Mouse (Mus musculus) heart, adult 2 months (tissue): Measurements from ENCODE around the gene Ucp1. TPM values are rescaled to one million over a fixed set of nuclear protein-coding genes. Genes with fewer than 3 reads are reported as not detected.
"Not testable (repeated sequence)": the region's sequence is repeated elsewhere in the genome, so short reads cannot be mapped to it uniquely, and the experiment has no call there.

ENCODE experiments used
- DNase-seq, 2 experiments: peaks; one replicate each; pipeline ENCODE4 v3.0.0; 2021
- H3K27ac ChIP-seq: fragments of 200-600 bp; 2 replicates; pipeline ENCODE4 v1.8.1; 2022
- H3K27me3 ChIP-seq: fragments of 200-500 bp; 2 replicates; pipeline ENCODE4 v1.6.1; 2012; ENCODE audit warnings: mild to moderate bottlenecking, low read length, inconsistent platforms, mixed read lengths; ENCODE audit not compliant: control insufficient read depth, insufficient read depth
- H3K36me3 ChIP-seq: fragments of 200-500 bp; 2 replicates; pipeline ENCODE4 v1.6.1; 2012; ENCODE audit warnings: low read length, inconsistent platforms; ENCODE audit not compliant: control insufficient read depth, insufficient read depth
- H3K4me1 ChIP-seq: fragments of 200-500 bp; 2 replicates; pipeline ENCODE4 v1.6.1; 2011; ENCODE audit warnings: low read length; ENCODE audit not compliant: control insufficient read depth, insufficient read depth
- H3K4me3 ChIP-seq: fragments of 200-600 bp; 2 replicates; pipeline ENCODE4 v1.8.1; 2022
- H3K79me2 ChIP-seq: fragments of 200-500 bp; replicated peaks from 2 replicates; pipeline ENCODE4 v1.6.1; 2012; ENCODE audit warnings: mild to moderate bottlenecking, inconsistent platforms, low read length, moderate library complexity, mixed read lengths; ENCODE audit not compliant: control insufficient read depth, insufficient read depth
- H3K9ac ChIP-seq: fragments of 200-500 bp; 2 replicates; pipeline ENCODE4 v1.6.1; 2012; ENCODE audit warnings: low read depth, mild to moderate bottlenecking, control low read depth, inconsistent platforms, low read length, mixed read lengths
- CTCF ChIP-seq: fragments of 200-600 bp; IDR thresholded peaks from 2 replicates; pipeline ENCODE4 v1.8.1; 2022; ENCODE audit warnings: antibody characterized with exemption, mild to moderate bottlenecking, moderate library complexity
- EP300 ChIP-seq: fragments of 200-500 bp; IDR thresholded peaks from 2 replicates; pipeline ENCODE4 v1.6.1; 2011; ENCODE audit warnings: low read depth, low read length, control low read depth; ENCODE audit not compliant: insufficient read depth
- POLR2A ChIP-seq: fragments of 200-500 bp; IDR thresholded peaks from 2 replicates; pipeline ENCODE4 v1.6.1; 2011; ENCODE audit warnings: mild to moderate bottlenecking, low read depth, low read length, control low read depth; ENCODE audit not compliant: insufficient read depth
- WGBS: fragments of 180-500 bp; shearing (Covaris S2); methylation state at CpG from one replicate; pipeline ENCODE4 v1.1.7; 2018; 5-methylcytosine and 5-hydroxymethylcytosine counted together
- intact Hi-C: fragments of 180-260 bp; cut with DNase I; formaldehyde crosslinking; loops from one replicate; pipeline ENCODE4 v1.15.1; 2025
- polyA plus RNA-seq: library from polyadenylated mRNA; depleted of rRNA; stranded (reverse); fragments of >200 nt; gene quantifications from 2 replicates; pipeline ENCODE4 v1.2.3, GENCODE M21; 2012
- total RNA-seq, 2 experiments: library from RNA; stranded (reverse); gene quantifications; 2 replicates each; pipeline ENCODE4 v1.2.3; 2021

The Ucp1 gene
- total and polyA plus RNA-seq, 3 experiments: 11.1 to 236 (median 18.1) TPM

DNA sequence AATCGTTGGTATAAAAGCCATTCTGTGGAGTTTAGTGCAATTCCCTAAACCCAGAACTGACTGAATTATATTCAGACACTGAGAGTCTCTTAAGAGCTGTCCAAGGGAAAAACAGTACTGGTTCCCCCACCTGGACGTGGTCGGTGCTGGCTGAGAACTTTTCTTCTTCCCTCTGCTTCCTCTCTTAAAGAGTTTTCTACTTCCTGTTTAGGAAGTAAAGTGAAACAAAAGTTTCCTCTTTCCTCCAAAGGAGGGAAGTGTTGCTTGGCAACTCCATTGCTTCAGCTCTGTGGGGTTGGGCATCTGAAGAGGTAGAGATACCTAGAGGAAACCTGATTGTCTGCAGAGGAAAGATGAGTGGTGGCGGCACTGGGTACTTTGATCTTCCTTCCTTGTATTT is 7.2 kb downstream of the Ucp1 start:
- H3K79me2 ChIP-seq: no peaks in the 10 kb centered on the region
- DNase-seq: no peak
- no peaks in the 10 kb centered on the region for H3K36me3 ChIP-seq
- TF ChIP-seq EP300 (no peak), POLR2A (no peak), CTCF (no peak)
- no peaks in the 10 kb centered on the region for H3K27me3 ChIP-seq
- H3K27ac ChIP-seq: no peak overlapping the region
- H3K4me3 ChIP-seq: no peak overlapping the region
- intact Hi-C loops: no loop called here
- no peak overlapping the region for H3K9ac ChIP-seq
- 43% methylated on average over 4 of the region's 4 CpGs for WGBS
- no peaks in the 10 kb centered on the region for H3K4me1 ChIP-seq

DNA sequence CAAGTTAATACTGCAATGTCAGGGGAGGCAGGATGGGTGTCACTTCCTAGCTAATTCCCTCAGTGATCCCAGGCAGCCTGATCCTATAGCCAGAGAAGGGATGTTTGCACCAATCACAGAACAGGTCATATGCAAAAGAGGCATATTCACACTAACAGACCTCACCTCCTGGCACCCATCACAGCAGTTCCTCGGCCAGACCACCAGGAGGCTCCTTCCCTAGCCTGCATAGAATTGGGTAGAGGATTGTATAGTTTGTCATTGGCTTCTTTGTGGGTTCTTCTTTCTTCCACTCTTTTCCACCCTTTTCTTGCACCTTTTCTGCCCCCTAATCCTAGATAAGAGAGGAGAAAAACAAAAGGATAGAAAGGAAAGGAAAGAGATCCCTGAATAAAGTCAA is 10.0 kb downstream of the Ucp1 start:
- intact Hi-C loops: no loop called here
- H3K4me3 ChIP-seq: no peak overlapping the region
- TF ChIP-seq CTCF (peak; percentile 59), POLR2A (no peak)
- H3K27ac ChIP-seq: no peak overlapping the region
- H3K4me1 ChIP-seq: no peaks in the 10 kb centered on the region
- DNase-seq: no peak
- H3K79me2 ChIP-seq: no peaks in the 10 kb centered on the region
- H3K36me3 ChIP-seq: no peaks in the 10 kb centered on the region
- no peaks in the 10 kb centered on the region for H3K27me3 ChIP-seq
- WGBS: 53% methylated on average over 1 of the region's 1 CpGs
- H3K9ac ChIP-seq: no peak overlapping the region

GRCm38 (mm10) chr8:83304946-83305345 is 14.8 kb downstream of the Ucp1 start:
- H3K4me1 ChIP-seq: no peaks in the 10 kb centered on the region
- WGBS: 88% methylated on average over 1 of the region's 1 CpGs
- no peaks in the 10 kb centered on the region for H3K36me3 ChIP-seq
- no peaks in the 10 kb centered on the region for H3K79me2 ChIP-seq
- H3K27ac ChIP-seq: no peak overlapping the region
- H3K4me3 ChIP-seq: no peak overlapping the region
- H3K9ac ChIP-seq: no peak overlapping the region
- no peak for DNase-seq
- no peaks in the 10 kb centered on the region for H3K27me3 ChIP-seq
- intact Hi-C loops: loop anchor here (1.0 kb wide), 1 partner anchor 29 kb away; no protein-coding TSS in a partner anchor
- TF ChIP-seq POLR2A (no peak), CTCF (no peak), EP300 (no peak)

DNA sequence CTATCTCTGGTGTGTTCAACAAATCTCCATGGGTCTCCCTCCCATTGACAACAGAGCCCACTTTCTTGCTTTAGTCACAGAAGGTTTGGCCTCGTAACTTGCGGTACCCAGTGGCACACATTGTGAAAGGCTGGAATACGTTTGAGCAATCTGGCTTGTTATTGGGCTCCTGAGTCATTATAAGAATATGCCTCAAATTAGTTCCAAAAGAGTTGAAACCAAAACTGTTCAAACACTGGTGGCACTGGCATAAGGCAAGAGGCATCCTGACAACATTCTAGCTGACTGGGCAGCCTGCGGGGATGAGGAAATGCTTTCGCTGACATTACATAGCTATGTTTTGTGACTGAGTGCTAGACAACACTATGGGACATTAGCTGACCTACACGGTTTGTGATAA is 19.7 kb downstream of the Ucp1 start:
- Histone ChIP-seq H3K79me2 (no peaks in the 10 kb centered on the region), H3K4me3 (no peak overlapping the region), H3K36me3 (no peaks in the 10 kb centered on the region), H3K27ac (no peak overlapping the region), H3K4me1 (no peaks in the 10 kb centered on the region), H3K9ac (no peak overlapping the region), H3K27me3 (no peaks in the 10 kb centered on the region)
- intact Hi-C loops: no loop called here
- WGBS: 84% methylated on average over 6 of the region's 6 CpGs
- DNase-seq: no peak
- TF ChIP-seq CTCF (no peak), EP300 (no peak), POLR2A (no peak)

- intact Hi-C loops, H3K4me3 ChIP-seq, H3K27ac ChIP-seq, H3K79me2 ChIP-seq, H3K9ac ChIP-seq, H3K27me3 ChIP-seq, H3K4me1 ChIP-seq, DNase-seq, H3K36me3 ChIP-seq: not testable (repeated sequence)
- WGBS: 74% methylated on average over 4 of the region's 4 CpGs
Observed at GRCm38 (mm10) chr8:83315084-83315483, 24.9 kb downstream of the Ucp1 start.

GRCm38 (mm10) chr8:83315691-83316090 is 25.5 kb downstream of the Ucp1 start:
- Histone ChIP-seq H3K4me1 (no peaks in the 10 kb centered on the region), H3K27me3 (no peaks in the 10 kb centered on the region), H3K27ac (no peak overlapping the region), H3K4me3 (no peak overlapping the region), H3K79me2 (no peaks in the 10 kb centered on the region), H3K36me3 (no peaks in the 10 kb centered on the region), H3K9ac (no peak overlapping the region)
- intact Hi-C loops: no loop called here
- TF ChIP-seq CTCF: no peak
- no peak for TF ChIP-seq POLR2A
- TF ChIP-seq EP300: no peak
- DNase-seq: no peak
- WGBS: 89% methylated on average over 2 of the region's 2 CpGs

DNA sequence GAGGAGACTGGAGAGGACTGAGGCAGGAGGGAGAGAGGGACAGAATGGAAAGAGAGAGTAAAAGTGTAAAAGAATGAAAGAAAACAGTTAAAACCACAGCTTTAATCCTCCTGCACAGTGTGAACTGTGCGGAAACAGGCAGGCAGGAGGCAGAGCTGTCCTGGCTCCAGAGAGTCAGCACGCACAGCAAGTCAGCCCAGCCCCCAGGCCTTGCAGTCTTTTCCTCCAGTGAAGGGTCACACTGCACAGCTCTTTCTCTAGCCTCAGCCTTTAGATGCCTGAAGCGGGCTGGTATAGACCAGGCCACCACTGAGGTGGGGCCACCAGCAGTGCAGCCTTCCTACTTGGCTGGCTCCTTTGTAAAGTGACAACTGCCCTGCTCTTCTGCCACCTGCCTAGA is 30.4 kb downstream of the Ucp1 start:
- H3K4me3 ChIP-seq: no peak overlapping the region
- intact Hi-C loops: no loop called here
- no peak overlapping the region for H3K27ac ChIP-seq
- 88% methylated on average over 3 of the region's 3 CpGs for WGBS
- TF ChIP-seq CTCF (no peak), POLR2A (no peak), EP300 (no peak)
- H3K36me3 ChIP-seq: no peaks in the 10 kb centered on the region
- H3K9ac ChIP-seq: no peak overlapping the region
- no peaks in the 10 kb centered on the region for H3K79me2 ChIP-seq
- H3K27me3 ChIP-seq: no peaks in the 10 kb centered on the region
- H3K4me1 ChIP-seq: no peaks in the 10 kb centered on the region
- no peak for DNase-seq
